Mouse (Mus musculus): ENCODE measurements around the gene Vmn2r91.
"Not testable (repeated sequence)": the region's sequence is repeated elsewhere in the genome, so short reads cannot be mapped to it uniquely, and the experiment has no call there.

The Vmn2r91 gene

GRCm38 (mm10) chr17:18084716-18085115, at the start of gene Vmn2r91:
Gene Vmn2r91 (plus strand): TSS chr17:18085016.
- not testable (repeated sequence) for DNase-seq (ENCODE audit: low spot score)

GRCm38 (mm10) chr17:18049124-18049523, 35.7 kb upstream of the Vmn2r91 start, which contains the start of gene Vmn2r124:
Gene Vmn2r124 (plus strand): TSS chr17:18049424.
- no peak for DNase-seq (ENCODE audit: low spot score)

GRCm38 (mm10) chr17:18095626-18096025, 10.8 kb downstream of the Vmn2r91 start:
- not testable (repeated sequence) for DNase-seq (ENCODE audit: low spot score)

GRCm38 (mm10) chr17:18102265-18102664, 17.4 kb downstream of the Vmn2r91 start:
- DNase-seq (ENCODE audit: low spot score): not testable (repeated sequence)

GRCm38 (mm10) chr17:18151587-18151986, 66.8 kb downstream of the Vmn2r91 start, which contains the start of gene Vmn2r92:
Gene Vmn2r92 (plus strand): TSS chr17:18151887.
- DNase-seq (ENCODE audit: low spot score): not testable (repeated sequence)

- not testable (repeated sequence) for DNase-seq (ENCODE audit: low spot score)
Observed at GRCm38 (mm10) chr17:18161194-18161593, 76.4 kb downstream of the Vmn2r91 start.

All from urinary bladder, postnatal 14 days (tissue).